Mouse (Mus musculus) gastrocnemius, adult 18-20 months (tissue): ENCODE results near the gene Cog2. TPM values are rescaled to one million over a fixed set of nuclear protein-coding genes. Genes with fewer than 3 reads are reported as not detected.
A peak's percentile ranks its signal among the peaks of the same experiment; 100 is the strongest.

Experiments used
- DNase-seq: peaks from one replicate; pipeline ENCODE4 v3.0.0; 2021; ENCODE audit warnings: low spot score
- total RNA-seq, 2 experiments: library from RNA; stranded (reverse); gene quantifications; 2 replicates each; pipeline ENCODE4 v1.2.3; 2021

Gene Cog2
- total RNA-seq, 2 experiments from 2014 or later: 18.2 to 20.3 TPM

GRCm38 (mm10) chr8:124516039-124516438 lies 4.5 kb upstream of the Cog2 start:
- no peak for DNase-seq

GRCm38 (mm10) chr8:124516525-124516924 lies 4.0 kb upstream of the Cog2 start:
- no peak for DNase-seq

- no peak for DNase-seq
Measured at GRCm38 (mm10) chr8:124517142-124517541, 3.4 kb upstream of the Cog2 start.

- no peak for DNase-seq
Measured at GRCm38 (mm10) chr8:124521946-124522345, 1.4 kb downstream of the Cog2 start.

GRCm38 (mm10) chr8:124526261-124526660 lies 5.7 kb downstream of the Cog2 start:
- no peak for DNase-seq

- DNase-seq: peak; percentile 45
Measured at GRCm38 (mm10) chr8:124530076-124530475, 9.5 kb downstream of the Cog2 start.

GRCm38 (mm10) chr8:124530556-124530955 lies 10.0 kb downstream of the Cog2 start:
- DNase-seq: no peak

- DNase-seq: no peak
Measured at GRCm38 (mm10) chr8:124530996-124531395, 10.4 kb downstream of the Cog2 start.

GRCm38 (mm10) chr8:124532626-124533025 lies 12.1 kb downstream of the Cog2 start:
- DNase-seq: no peak

- DNase-seq: no peak
Measured at GRCm38 (mm10) chr8:124535451-124535850, 14.9 kb downstream of the Cog2 start.

GRCm38 (mm10) chr8:124540906-124541305 lies 20.3 kb downstream of the Cog2 start:
- no peak for DNase-seq

GRCm38 (mm10) chr8:124542001-124542400 lies 21.4 kb downstream of the Cog2 start:
- no peak for DNase-seq

GRCm38 (mm10) chr8:124543272-124543671 lies 22.7 kb downstream of the Cog2 start:
- no peak for DNase-seq

- DNase-seq: no peak
Measured at GRCm38 (mm10) chr8:124546371-124546770, 25.8 kb downstream of the Cog2 start.

- DNase-seq: no peak
Measured at GRCm38 (mm10) chr8:124546815-124547214, 26.2 kb downstream of the Cog2 start.

GRCm38 (mm10) chr8:124547269-124547668 lies 26.7 kb downstream of the Cog2 start:
- DNase-seq: no peak

GRCm38 (mm10) chr8:124548187-124548586 lies 27.6 kb downstream of the Cog2 start:
- no peak for DNase-seq

GRCm38 (mm10) chr8:124551011-124551661 lies 30.6 kb downstream of the Cog2 start:
- DNase-seq: no peak

GRCm38 (mm10) chr8:124555113-124555750 lies 34.7 kb downstream of the Cog2 start:
- DNase-seq: no peak

- no peak for DNase-seq
Measured at GRCm38 (mm10) chr8:124556164-124556563, 35.6 kb downstream of the Cog2 start.

- no peak for DNase-seq
Measured at GRCm38 (mm10) chr8:124556658-124557057, 36.1 kb downstream of the Cog2 start.

- no peak for DNase-seq
Measured at GRCm38 (mm10) chr8:124557476-124557875, 36.9 kb downstream of the Cog2 start.

GRCm38 (mm10) chr8:124567126-124567525 lies 46.6 kb downstream of the Cog2 start:
- DNase-seq: no peak
